Mouse (Mus musculus): ENCODE data around the gene Ccdc96.

The Ccdc96 gene

GRCm38 (mm10) chr5:36484171-36484990, at the start of gene Ccdc96, which contains the start of gene Tada2b:
TSS of gene Ccdc96 (plus strand) at chr5:36484588.
TSS of gene Tada2b (minus strand) at chr5:36484285.
- DNase-seq (ENCODE audit: low spot score in 2 of 2): peak; percentile 92 to 98

GRCm38 (mm10) chr5:36436858-36437257, 47.5 kb upstream of the Ccdc96 start:
- no peak for DNase-seq (ENCODE audit: low spot score in 2 of 2)

GRCm38 (mm10) chr5:36440741-36441140, 43.6 kb upstream of the Ccdc96 start:
- no peak for DNase-seq (ENCODE audit: low spot score in 2 of 2)

- DNase-seq (ENCODE audit: low spot score in 2 of 2): no peak
Observed at GRCm38 (mm10) chr5:36444611-36445010, 39.8 kb upstream of the Ccdc96 start.

- DNase-seq (ENCODE audit: low spot score in 2 of 2): peak in 1 of 2 experiments; percentile 38
Observed at GRCm38 (mm10) chr5:36445028-36445427, 39.4 kb upstream of the Ccdc96 start.

GRCm38 (mm10) chr5:36446166-36446890, 38.1 kb upstream of the Ccdc96 start:
- no peak for DNase-seq (ENCODE audit: low spot score in 2 of 2)

GRCm38 (mm10) chr5:36447872-36448271, 36.5 kb upstream of the Ccdc96 start:
- DNase-seq (ENCODE audit: low spot score in 2 of 2): no peak

GRCm38 (mm10) chr5:36449710-36450358, 34.6 kb upstream of the Ccdc96 start:
- no peak for DNase-seq (ENCODE audit: low spot score in 2 of 2)

GRCm38 (mm10) chr5:36451119-36451518, 33.3 kb upstream of the Ccdc96 start:
- no peak for DNase-seq (ENCODE audit: low spot score in 2 of 2)

GRCm38 (mm10) chr5:36451872-36452389, 32.5 kb upstream of the Ccdc96 start:
- DNase-seq (ENCODE audit: low spot score in 2 of 2): no peak

GRCm38 (mm10) chr5:36452821-36453220, 31.6 kb upstream of the Ccdc96 start:
- no peak for DNase-seq (ENCODE audit: low spot score in 2 of 2)

- no peak for DNase-seq (ENCODE audit: low spot score in 2 of 2)
Observed at GRCm38 (mm10) chr5:36457706-36458105, 26.7 kb upstream of the Ccdc96 start.

GRCm38 (mm10) chr5:36458926-36459325, 25.5 kb upstream of the Ccdc96 start:
- DNase-seq (ENCODE audit: low spot score in 2 of 2): peak in 1 of 2 experiments; percentile 28

GRCm38 (mm10) chr5:36460712-36461111, 23.7 kb upstream of the Ccdc96 start:
- no peak for DNase-seq (ENCODE audit: low spot score in 2 of 2)

GRCm38 (mm10) chr5:36461231-36461630, 23.2 kb upstream of the Ccdc96 start:
- DNase-seq (ENCODE audit: low spot score in 2 of 2): no peak

GRCm38 (mm10) chr5:36462810-36463209, 21.6 kb upstream of the Ccdc96 start:
- DNase-seq (ENCODE audit: low spot score in 2 of 2): peak; percentile 56 to 75

GRCm38 (mm10) chr5:36463391-36463790, 21.0 kb upstream of the Ccdc96 start:
- no peak for DNase-seq (ENCODE audit: low spot score in 2 of 2)

- DNase-seq (ENCODE audit: low spot score in 2 of 2): peak; percentile 93
Observed at GRCm38 (mm10) chr5:36464709-36465661, 19.4 kb upstream of the Ccdc96 start, which contains the start of gene Grpel1. TSS of gene Grpel1 (plus strand) at chr5:36464998.

- DNase-seq (ENCODE audit: low spot score in 2 of 2): no peak
Observed at GRCm38 (mm10) chr5:36465889-36466288, 18.5 kb upstream of the Ccdc96 start.

- DNase-seq (ENCODE audit: low spot score in 2 of 2): no peak
Observed at GRCm38 (mm10) chr5:36471206-36471605, 13.2 kb upstream of the Ccdc96 start.

Data from cerebellum, postnatal 4 days (tissue).